Mouse (Mus musculus) liver, adult 2 months (tissue): ENCODE data around the gene Zeb2.

Experiments
- CTCF ChIP-seq: fragments of 200-500 bp; IDR thresholded peaks from 2 replicates; pipeline ENCODE4 v1.5.1; 2011; ENCODE audit warnings: low read depth, low read length, control low read depth
- POLR2A ChIP-seq: fragments of 200-500 bp; IDR thresholded peaks from 2 replicates; pipeline ENCODE4 v1.6.1; 2011; ENCODE audit warnings: low read length, control low read depth; ENCODE audit not compliant: insufficient read depth; ENCODE audit errors: extremely low read depth

- TF ChIP-seq CTCF (no peak), POLR2A (no peak)
These were observed 1.3 kb downstream of the Zeb2 start for GRCm38 (mm10) chr2:45115720-45116495.
